Mouse (Mus musculus) forebrain, embryonic 14.5 days (tissue): ENCODE measurements around the gene Fam198b. TPM values are rescaled to one million over a fixed set of nuclear protein-coding genes. Genes with fewer than 3 reads are reported as not detected.

Source experiments
- ATAC-seq: fragments of 200-750 bp; cut with Nextera tagmentation; 2 replicates; pipeline ENCODE4 v1.8.0; 2017; ENCODE audit warnings: mild to moderate bottlenecking, moderate library complexity
- DNase-seq: peaks from one replicate; pipeline ENCODE4 v3.0.0-alpha.2; 2015; ENCODE audit warnings: low spot score
- H3K27ac ChIP-seq: fragments of 300-500 bp; sonication (generic); 2 replicates; pipeline ENCODE4 v1.5.1; 2014; ENCODE audit warnings: low read depth, mild to moderate bottlenecking, control low read depth, low read length, moderate library complexity
- H3K27me3 ChIP-seq: fragments of 300-500 bp; sonication (generic); replicated peaks from 2 replicates; pipeline ENCODE4 v1.6.1; 2014; ENCODE audit warnings: low read length, control low read depth, mixed read lengths; ENCODE audit not compliant: control insufficient read depth, insufficient read depth
- H3K36me3 ChIP-seq: fragments of 300-500 bp; sonication (generic); 2 replicates; pipeline ENCODE4 v1.6.1; 2014; ENCODE audit warnings: low read length, control low read depth; ENCODE audit not compliant: control insufficient read depth, insufficient read depth
- H3K4me1 ChIP-seq: fragments of 300-500 bp; sonication (generic); 2 replicates; pipeline ENCODE4 v1.6.1; 2014; ENCODE audit warnings: antibody characterized with exemption, low read length, control low read depth; ENCODE audit not compliant: control insufficient read depth, insufficient read depth
- H3K4me2 ChIP-seq: fragments of 300-500 bp; sonication (generic); 2 replicates; pipeline ENCODE4 v1.6.1; 2014; ENCODE audit warnings: mild to moderate bottlenecking, control low read depth, low read length
- H3K4me3 ChIP-seq: fragments of 300-500 bp; sonication (generic); 2 replicates; pipeline ENCODE4 v1.5.1; 2014; ENCODE audit warnings: low read depth, low read length, control low read depth
- H3K9ac ChIP-seq: fragments of 300-500 bp; sonication (generic); 2 replicates; pipeline ENCODE4 v1.6.1; 2014; ENCODE audit warnings: mild to moderate bottlenecking, low read length, control low read depth, moderate library complexity
- H3K9me3 ChIP-seq: fragments of 300-500 bp; sonication (generic); replicated peaks from 2 replicates; pipeline ENCODE4 v1.6.1; 2016; ENCODE audit warnings: low read length, control low read depth, mixed read lengths; ENCODE audit not compliant: control insufficient read depth
- WGBS: fragments of 180-500 bp; shearing (Covaris S2); extraction: QIAGEN DNeasy Blood & Tissue Kit; methylation state at CpG from one replicate; pipeline ENCODE4 v1.1.7; 2014; 5-methylcytosine and 5-hydroxymethylcytosine counted together
- polyA plus RNA-seq: library from polyadenylated mRNA; unstranded; fragments of >200 nt; fragmentation: Nextera tagmentation; extraction: Ambion mirVana; gene quantifications from 2 replicates; pipeline ENCODE4 v1.2.1, GENCODE M21; 2014

Gene Fam198b
- polyA plus RNA-seq, 1 experiment from 2014 or later: 1.2 TPM

DNA sequence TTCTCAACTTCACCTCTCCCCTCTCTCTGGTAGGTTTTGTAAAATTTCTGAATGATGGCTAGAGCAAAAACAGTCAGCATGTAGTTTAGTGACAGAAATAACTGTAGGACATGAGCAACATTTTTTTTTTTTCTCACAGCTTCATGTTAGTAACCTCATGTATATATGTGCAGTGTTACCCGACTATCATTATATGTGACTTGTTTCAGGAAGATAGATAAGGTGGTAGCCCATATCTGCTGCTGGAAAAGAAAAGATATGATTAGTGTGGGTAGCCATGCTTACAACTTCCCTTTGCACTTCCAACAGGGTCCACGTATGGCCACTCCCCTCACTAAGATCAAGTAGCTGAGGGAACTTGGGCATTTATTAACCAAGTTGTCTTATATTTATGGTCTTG lies 86.2 kb downstream of the Fam198b start:
- WGBS: 93% methylated on average over 2 of the region's 2 CpGs
- ATAC-seq: no peak
- no peak overlapping the region for H3K27ac ChIP-seq

DNA sequence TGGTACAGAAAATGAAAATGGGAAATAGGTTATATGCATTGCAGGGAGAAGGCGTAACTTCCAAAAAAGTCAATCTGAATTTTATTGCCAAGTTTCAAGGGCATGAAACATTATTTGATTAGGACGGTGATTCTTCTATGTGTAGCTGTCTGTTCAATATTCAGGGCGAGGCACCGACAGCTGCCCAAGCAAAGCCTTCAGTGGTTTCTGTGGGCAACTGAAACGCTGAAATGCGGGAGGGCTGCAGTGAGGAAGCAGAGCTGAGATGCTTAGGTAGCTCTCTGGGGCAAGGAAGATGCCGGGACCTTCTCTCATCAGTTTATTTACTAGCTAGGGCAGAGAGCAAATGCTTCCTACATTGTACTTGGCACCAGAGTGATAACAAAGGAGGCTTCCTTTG lies 87.2 kb downstream of the Fam198b start:
- no peak overlapping the region for H3K4me2 ChIP-seq
- ATAC-seq (no peak), DNase-seq (no peak)
- H3K27me3 ChIP-seq: no peaks in the 10 kb centered on the region
- no peak overlapping the region for H3K4me3 ChIP-seq
- no peak overlapping the region for H3K9ac ChIP-seq
- no peak overlapping the region for H3K27ac ChIP-seq
- no peaks in the 10 kb centered on the region for H3K9me3 ChIP-seq
- 87% methylated on average over 7 of the region's 7 CpGs for WGBS
- no peaks in the 10 kb centered on the region for H3K36me3 ChIP-seq
- H3K4me1 ChIP-seq: no peaks in the 10 kb centered on the region

More for the DNA sequence above, 86.2 kb downstream of the Fam198b start:
- H3K27me3 ChIP-seq: no peaks in the 10 kb centered on the region
- H3K4me1 ChIP-seq: no peaks in the 10 kb centered on the region
- H3K4me3 ChIP-seq: no peak overlapping the region
- no peaks in the 10 kb centered on the region for H3K9me3 ChIP-seq
- no peaks in the 10 kb centered on the region for H3K36me3 ChIP-seq
- no peak overlapping the region for H3K9ac ChIP-seq
- H3K4me2 ChIP-seq: no peak overlapping the region
- no peak for DNase-seq

DNA sequence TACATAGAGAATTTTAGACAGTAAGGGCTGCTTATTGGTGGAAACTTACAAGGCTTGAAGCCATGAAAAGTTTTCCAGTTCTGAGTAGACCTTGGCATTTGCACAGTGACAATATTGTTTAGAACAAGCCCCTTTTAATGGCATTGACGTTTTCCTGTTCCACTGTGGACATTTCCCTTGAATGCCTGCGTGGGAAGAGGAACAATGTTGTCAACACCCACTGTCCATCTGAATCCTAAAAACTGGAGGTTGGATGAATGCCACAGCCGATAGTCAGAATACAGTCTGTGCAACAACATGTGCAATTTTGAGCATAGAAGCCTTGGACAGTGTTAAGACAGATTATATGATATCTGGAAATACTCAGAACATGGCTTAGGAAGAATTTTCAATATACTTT lies 92.5 kb downstream of the Fam198b start:
- no peak overlapping the region for H3K4me2 ChIP-seq
- no peak for ATAC-seq
- H3K9ac ChIP-seq: no peak overlapping the region
- H3K4me1 ChIP-seq: no peaks in the 10 kb centered on the region
- no peak overlapping the region for H3K4me3 ChIP-seq
- H3K27me3 ChIP-seq: no peaks in the 10 kb centered on the region
- no peaks in the 10 kb centered on the region for H3K9me3 ChIP-seq
- H3K36me3 ChIP-seq: no peaks in the 10 kb centered on the region
- 57% methylated on average over 3 of the region's 3 CpGs for WGBS
- no peak for DNase-seq
- H3K27ac ChIP-seq: no peak overlapping the region

DNA sequence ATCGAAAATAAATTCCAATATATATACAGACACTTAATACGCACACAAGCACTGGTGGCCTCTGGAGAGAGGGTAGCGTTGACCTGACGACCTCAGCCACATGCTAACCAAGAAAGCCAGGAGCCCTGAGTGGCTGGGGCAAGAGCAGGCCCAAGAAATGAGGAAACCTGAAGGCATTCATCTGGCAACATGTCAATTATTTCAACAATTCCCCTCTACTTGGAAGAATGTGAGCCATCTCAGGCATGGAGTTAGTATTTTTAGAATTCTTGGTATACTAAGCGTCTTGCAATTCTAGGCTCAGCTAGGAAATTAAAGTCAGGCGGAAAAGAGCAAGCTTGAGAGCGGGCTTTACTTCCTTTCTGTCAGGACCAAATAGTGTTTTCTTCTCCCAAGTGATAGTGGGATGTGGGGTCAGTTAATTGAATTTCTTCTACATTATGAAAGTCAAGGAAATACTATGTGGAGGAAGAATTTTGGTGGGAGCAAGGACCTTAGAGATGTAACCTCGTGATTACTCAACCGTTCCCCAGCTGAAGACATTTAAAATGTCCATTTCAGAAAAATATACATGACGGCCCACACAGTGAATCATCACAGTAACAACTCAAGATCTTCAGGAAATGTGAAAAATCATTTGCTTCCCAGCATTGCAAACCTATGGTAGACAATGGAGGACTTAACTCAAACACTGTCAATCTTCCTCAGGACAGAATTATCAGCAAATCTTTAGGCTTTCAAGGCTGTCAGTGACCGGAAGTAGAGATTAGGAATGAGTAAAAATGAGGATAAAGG lies 93.5 kb downstream of the Fam198b start:
- DNase-seq: no peak
- Histone ChIP-seq H3K4me1 (no peaks in the 10 kb centered on the region), H3K36me3 (no peaks in the 10 kb centered on the region), H3K27ac (no peak overlapping the region), H3K9ac (no peak overlapping the region), H3K4me2 (no peak overlapping the region), H3K9me3 (no peaks in the 10 kb centered on the region), H3K27me3 (no peaks in the 10 kb centered on the region), H3K4me3 (no peak overlapping the region)
- 88% methylated on average over 11 of the region's 11 CpGs for WGBS
- no peak for ATAC-seq

DNA sequence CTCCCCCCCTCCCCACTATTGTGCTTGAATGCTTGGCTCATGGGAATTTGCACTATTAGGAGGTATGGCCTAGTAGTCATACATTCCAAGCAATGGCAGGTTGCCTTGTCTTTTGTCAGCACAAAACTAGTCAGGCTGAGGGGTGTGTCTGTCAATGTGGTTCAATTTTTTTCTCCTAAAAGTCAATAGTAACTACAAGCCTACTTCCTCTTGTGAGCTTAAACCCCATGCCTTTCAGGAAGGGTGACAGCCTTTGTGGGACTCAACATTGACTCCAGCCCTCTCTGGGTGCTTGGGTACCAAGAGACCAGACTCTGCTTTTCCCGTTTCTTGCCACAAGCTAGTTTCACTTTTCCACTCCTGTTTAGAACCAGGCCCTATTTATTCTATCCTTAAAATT lies 96.4 kb downstream of the Fam198b start:
- 90% methylated on average over 1 of the region's 1 CpGs for WGBS
- Histone ChIP-seq H3K36me3 (no peaks in the 10 kb centered on the region), H3K4me3 (no peak overlapping the region), H3K27ac (no peak overlapping the region), H3K4me1 (0 out of 2 replicates have a peak, but pooled peaks cover 3% of the 10 kb centered on the region), H3K27me3 (no peaks in the 10 kb centered on the region), H3K9ac (no peak overlapping the region), H3K9me3 (no peaks in the 10 kb centered on the region), H3K4me2 (no peak overlapping the region)
- no peak for ATAC-seq
- DNase-seq: no peak

DNA sequence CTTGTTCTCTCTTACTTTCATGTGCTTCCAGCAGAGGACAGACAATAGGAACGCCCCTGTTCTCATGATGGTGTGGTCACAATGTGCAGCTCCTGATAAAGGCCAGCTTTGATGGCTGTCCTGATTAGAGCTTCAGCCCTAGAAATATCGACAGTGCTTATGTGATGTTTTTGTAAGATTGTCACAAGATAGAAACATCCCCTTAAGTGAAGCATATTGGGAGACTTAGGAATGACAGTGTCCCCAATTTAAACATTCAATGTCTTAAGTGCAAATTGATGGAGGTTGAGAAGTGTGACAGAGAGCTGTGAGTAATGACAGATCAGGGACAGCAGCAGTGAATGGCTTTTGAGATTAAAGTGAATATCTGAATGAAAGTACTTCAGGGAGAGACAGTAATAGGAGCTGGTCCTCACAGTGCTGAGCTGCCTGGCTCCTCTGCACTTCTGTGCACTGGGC lies 99.7 kb downstream of the Fam198b start:
- Histone ChIP-seq H3K9ac (no peak overlapping the region), H3K27ac (no peak overlapping the region), H3K4me2 (no peak overlapping the region), H3K4me3 (no peak overlapping the region), H3K36me3 (no peaks in the 10 kb centered on the region), H3K27me3 (no peaks in the 10 kb centered on the region), H3K4me1 (0 out of 2 replicates have a peak, but pooled peaks cover 3% of the 10 kb centered on the region), H3K9me3 (no peaks in the 10 kb centered on the region)
- ATAC-seq (no peak), DNase-seq (no peak)
- WGBS: 68% methylated on average over 2 of the region's 2 CpGs

DNA sequence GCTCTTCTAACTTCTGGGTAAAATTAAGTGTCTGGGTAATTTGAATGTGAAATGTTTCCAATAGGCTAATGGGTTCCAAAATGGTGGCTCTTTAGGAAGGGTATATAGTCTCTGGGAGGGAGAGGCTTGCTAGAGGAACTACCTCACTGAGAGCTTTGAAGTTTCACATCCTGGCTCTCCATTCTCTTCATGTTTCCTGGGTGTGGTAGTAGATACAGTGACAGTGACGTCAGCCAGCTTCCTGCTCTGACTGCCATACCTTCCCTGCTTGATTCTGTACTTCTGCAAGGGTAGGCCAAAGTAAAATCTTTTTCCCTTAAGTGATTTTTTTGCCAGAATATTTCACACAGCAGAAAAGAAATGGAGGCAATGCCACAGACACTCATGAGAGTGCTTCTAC lies 100.2 kb downstream of the Fam198b start:
- H3K36me3 ChIP-seq: no peaks in the 10 kb centered on the region
- H3K9me3 ChIP-seq: no peaks in the 10 kb centered on the region
- 0 out of 2 replicates have a peak, but pooled peaks cover 3% of the 10 kb centered on the region for H3K4me1 ChIP-seq
- no peak overlapping the region for H3K4me3 ChIP-seq
- no peak overlapping the region for H3K4me2 ChIP-seq
- H3K9ac ChIP-seq: no peak overlapping the region
- ATAC-seq (no peak), DNase-seq (no peak)
- H3K27ac ChIP-seq: no peak overlapping the region
- WGBS: 55% methylated on average over 1 of the region's 1 CpGs
- H3K27me3 ChIP-seq: no peaks in the 10 kb centered on the region

DNA sequence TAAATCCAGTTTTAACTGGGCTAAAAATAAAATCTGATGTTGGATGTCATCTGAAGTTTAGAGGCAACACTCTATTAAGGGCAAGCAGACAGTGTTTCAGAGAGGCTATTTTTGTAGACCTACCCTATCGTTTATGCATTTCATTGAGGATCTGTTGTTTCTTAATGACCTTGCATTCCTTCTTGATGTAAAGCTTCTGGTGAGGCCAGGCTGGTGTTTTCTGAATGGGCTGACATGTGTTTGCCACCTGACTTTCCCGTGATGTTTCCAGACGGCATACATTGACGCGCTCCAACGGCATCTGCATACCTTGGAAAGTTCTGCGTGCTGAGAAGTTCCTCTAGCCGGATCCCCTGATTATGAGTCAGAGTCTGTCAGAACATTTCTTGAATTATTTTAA lies 104.9 kb downstream of the Fam198b start:
- no peak overlapping the region for H3K27ac ChIP-seq
- 87% methylated on average over 8 of the region's 8 CpGs for WGBS
- no peak for DNase-seq
- no peak for ATAC-seq
- no peak overlapping the region for H3K9ac ChIP-seq
- H3K4me2 ChIP-seq: no peak overlapping the region
- no peaks in the 10 kb centered on the region for H3K9me3 ChIP-seq
- no peak overlapping the region for H3K4me3 ChIP-seq
- H3K4me1 ChIP-seq: no peaks in the 10 kb centered on the region
- H3K36me3 ChIP-seq: no peaks in the 10 kb centered on the region
- H3K27me3 ChIP-seq: no peaks in the 10 kb centered on the region

DNA sequence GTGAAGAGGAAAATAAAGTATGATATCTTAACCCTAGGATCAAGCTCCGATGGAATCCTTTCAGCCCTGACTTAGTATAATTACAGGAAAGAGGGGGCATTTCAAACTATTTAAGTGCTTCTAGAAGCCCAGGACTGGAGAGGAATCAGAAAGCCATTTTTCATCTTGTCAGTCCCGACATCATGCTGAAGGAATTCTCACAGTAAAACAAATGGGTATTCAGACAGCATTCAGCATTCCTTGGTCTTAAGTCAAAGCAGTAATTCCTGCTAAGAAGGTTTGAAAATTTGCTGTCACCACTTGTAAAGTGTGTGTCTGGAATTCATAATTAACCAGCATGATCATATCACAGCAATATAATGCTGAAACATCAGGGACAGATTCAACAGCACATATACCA lies 105.6 kb downstream of the Fam198b start:
- no peaks in the 10 kb centered on the region for H3K36me3 ChIP-seq
- no peak overlapping the region for H3K27ac ChIP-seq
- no peak overlapping the region for H3K4me3 ChIP-seq
- H3K9me3 ChIP-seq: no peaks in the 10 kb centered on the region
- DNase-seq (no peak), ATAC-seq (no peak)
- H3K9ac ChIP-seq: no peak overlapping the region
- H3K4me1 ChIP-seq: no peaks in the 10 kb centered on the region
- H3K27me3 ChIP-seq: no peaks in the 10 kb centered on the region
- 71% methylated on average over 2 of the region's 2 CpGs for whole genome bisulfite sequencing
- no peak overlapping the region for H3K4me2 ChIP-seq
